Mouse (Mus musculus): ENCODE measurements around the gene Dap.

- no peak for TF ChIP-seq CTCF (IDR thresholded peaks at IDR 0.05; ENCODE audit: low read depth)
- TF ChIP-seq EP300 (IDR thresholded peaks at IDR 0.05; ENCODE audit: low read depth) = no peak
Observed at GRCm38 (mm10) chr15:31273509-31273908, 49.4 kb downstream of the Dap start.

Measured in liver, postnatal 0 days (tissue).